Mouse (Mus musculus): ENCODE results near the gene Rasl2-9. TPM values are rescaled to one million over a fixed set of nuclear protein-coding genes. Genes with fewer than 3 reads are reported as not detected.
"Not testable (repeated sequence)": the region's sequence is repeated elsewhere in the genome, so short reads cannot be mapped to it uniquely, and the experiment has no call there.

Gene Rasl2-9
- polyA plus RNA-seq (2012; fragmentation: generic; extraction: Trizol) = 0.10 TPM

DNA sequence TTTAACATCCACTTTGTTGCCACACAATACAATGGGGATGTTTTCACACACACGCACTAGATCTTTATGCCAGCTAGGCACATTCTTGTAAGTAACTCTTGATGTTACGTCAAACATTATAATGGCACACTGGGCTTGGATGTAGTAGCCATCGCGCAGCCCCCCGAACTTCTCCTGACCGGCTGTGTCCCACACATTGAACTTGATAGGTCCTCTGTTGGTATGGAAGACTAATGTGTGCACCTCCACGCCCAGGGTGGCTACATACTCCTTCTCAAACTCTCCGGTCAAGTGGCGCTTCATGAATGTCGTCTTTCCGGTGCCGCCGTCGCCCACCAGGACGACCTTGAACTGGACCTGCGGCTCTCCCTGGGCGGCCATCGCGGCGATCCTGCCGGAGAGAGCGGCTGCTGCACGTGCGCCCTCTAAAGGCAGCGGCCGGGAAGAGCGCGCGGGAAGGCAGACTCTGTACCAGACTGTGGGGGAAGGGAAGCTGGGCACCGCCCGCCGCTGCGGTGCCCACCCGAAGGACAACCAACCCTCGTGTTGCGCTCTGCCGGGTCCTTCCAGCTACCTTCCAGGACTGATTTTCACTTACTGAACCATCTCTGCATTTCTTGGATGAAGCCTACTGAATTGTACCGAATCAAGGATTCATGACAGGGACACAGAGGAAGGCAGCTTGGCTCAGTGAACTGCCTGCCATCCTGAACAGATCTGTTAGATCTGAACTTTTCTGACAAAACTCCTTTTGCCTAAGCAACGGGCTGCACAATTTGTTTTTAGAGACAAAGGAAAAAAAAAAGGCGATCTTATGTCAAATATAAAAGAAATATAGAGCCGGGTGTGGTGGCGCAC lies at the start of gene Rasl2-9:
Gene Rasl2-9 (minus strand): TSS at position 402 of the 858 bp plus-strand sequence.
- H3K27me3 ChIP-seq (ENCODE audit: control insufficient read depth, insufficient read depth, insufficient read length) = no peaks in the 10 kb centered on the region
- no peaks in the 10 kb centered on the region for H3K79me2 ChIP-seq (ENCODE audit: control insufficient read depth, insufficient read depth)
- no peaks in the 10 kb centered on the region for H3K36me3 ChIP-seq (ENCODE audit: control insufficient read depth, insufficient read depth)
- H3K4me3 ChIP-seq = no peak within 1 kb of the TSS
- no peak within 1 kb of the TSS for H3ac ChIP-seq (ENCODE audit: control insufficient read depth, insufficient read length)
- TF ChIP-seq MYOD1 (IDR thresholded peaks at IDR 0.05; ENCODE audit: control insufficient read depth in 1 of 3, insufficient read length in 2 of 3, low read depth in 2 of 3) (no peak), MAX (IDR thresholded peaks at IDR 0.05; ENCODE audit: low read depth) (no peak), POLR2A (IDR thresholded peaks at IDR 0.05; ENCODE audit: insufficient read length, low read depth) (no peak), MYOG (IDR thresholded peaks at IDR 0.05; ENCODE audit: control insufficient read depth in 1 of 3, insufficient read depth in 1 of 3, insufficient read length in 2 of 3, low read depth in 2 of 3) (no peak), POLR2AphosphoS2 (IDR thresholded peaks at IDR 0.05; ENCODE audit: insufficient read length, low read depth) (no peak), USF1 (IDR thresholded peaks at IDR 0.05; ENCODE audit: low read depth) (no peak), CEBPB (IDR thresholded peaks at IDR 0.05; ENCODE audit: insufficient read depth, poor library complexity, severe bottlenecking) (no peak), TCF12 (IDR thresholded peaks at IDR 0.05; ENCODE audit: insufficient read depth, poor library complexity, severe bottlenecking) (no peak), E2F4 (IDR thresholded peaks at IDR 0.05; ENCODE audit: insufficient read depth) (no peak), SRF (IDR thresholded peaks at IDR 0.05; ENCODE audit: control insufficient read depth, insufficient read length, low read depth) (no peak), REST (IDR thresholded peaks at IDR 0.05; ENCODE audit: insufficient read depth, insufficient read length) (no peak), TCF3 (IDR thresholded peaks at IDR 0.05; ENCODE audit: insufficient read length, low read depth) (no peak)
- no peak within 1 kb of the TSS for H3K4me2 ChIP-seq (ENCODE audit: low read depth)

DNA sequence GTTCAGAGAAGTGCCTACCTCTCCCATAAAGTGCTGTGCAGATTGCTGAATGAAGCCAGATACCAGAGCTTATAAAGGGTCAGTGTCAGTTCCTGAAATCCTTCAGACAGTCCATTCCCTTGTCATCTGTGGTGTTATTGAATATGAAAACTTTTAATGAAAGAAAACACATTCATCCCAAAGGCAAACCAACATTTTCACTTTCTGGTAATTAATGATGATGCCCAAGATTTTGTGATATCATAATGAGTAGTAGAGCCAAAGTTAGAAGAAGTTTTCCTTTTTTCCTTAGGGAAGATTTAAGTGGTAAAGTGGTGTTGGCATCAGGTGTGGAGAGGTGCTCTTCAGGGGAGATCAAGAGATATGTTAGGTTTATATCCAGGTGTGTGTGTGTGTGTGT lies 23.8 kb upstream of the Rasl2-9 start, which contains the start of gene Vmn1r55:
Gene Vmn1r55 (minus strand): TSS at position 101 of the 400 bp plus-strand sequence.
- H3K79me2 ChIP-seq (ENCODE audit: control insufficient read depth, insufficient read depth); H3K4me3 ChIP-seq: not testable (repeated sequence)

DNA sequence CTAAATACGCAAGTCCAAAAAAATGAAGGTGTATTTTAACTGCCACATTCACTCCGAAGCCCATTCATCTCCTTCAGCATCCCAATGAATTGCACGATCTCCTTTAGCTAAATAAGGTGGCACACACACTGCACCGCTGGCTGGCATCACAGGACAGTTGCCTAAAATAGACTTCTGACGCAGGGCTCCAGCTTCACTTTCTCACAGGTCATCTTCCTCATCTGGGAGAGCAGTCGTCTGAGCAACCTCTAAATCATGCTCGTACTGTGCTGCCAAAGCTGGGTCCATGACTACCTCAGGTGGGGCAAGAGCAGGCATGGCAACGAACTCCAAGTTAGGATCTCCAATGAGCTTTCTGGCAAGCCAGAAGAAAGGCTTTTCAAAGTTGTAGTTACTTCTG lies 672 bp downstream of the Rasl2-9 start:
- Histone ChIP-seq H3ac (ENCODE audit: control insufficient read depth, insufficient read length) (no peak overlapping the region), H3K4me3 (no peak overlapping the region), H3K27me3 (ENCODE audit: control insufficient read depth, insufficient read depth, insufficient read length) (no peaks in the 10 kb centered on the region), H3K4me2 (ENCODE audit: low read depth) (no peak overlapping the region), H3K79me2 (ENCODE audit: control insufficient read depth, insufficient read depth) (no peaks in the 10 kb centered on the region), H3K36me3 (ENCODE audit: control insufficient read depth, insufficient read depth) (no peaks in the 10 kb centered on the region)
- TF ChIP-seq POLR2A (IDR thresholded peaks at IDR 0.05; ENCODE audit: insufficient read length, low read depth) (no peak), TCF3 (IDR thresholded peaks at IDR 0.05; ENCODE audit: insufficient read length, low read depth) (no peak), POLR2AphosphoS2 (IDR thresholded peaks at IDR 0.05; ENCODE audit: insufficient read length, low read depth) (no peak), CEBPB (IDR thresholded peaks at IDR 0.05; ENCODE audit: insufficient read depth, poor library complexity, severe bottlenecking) (no peak), TCF12 (IDR thresholded peaks at IDR 0.05; ENCODE audit: insufficient read depth, poor library complexity, severe bottlenecking) (no peak), USF1 (IDR thresholded peaks at IDR 0.05; ENCODE audit: low read depth) (no peak), MYOG (IDR thresholded peaks at IDR 0.05; ENCODE audit: control insufficient read depth in 1 of 3, insufficient read depth in 1 of 3, insufficient read length in 2 of 3, low read depth in 2 of 3) (no peak)

More for the DNA sequence above, 23.8 kb upstream of the Rasl2-9 start, which contains the start of gene Vmn1r55:
- not testable (repeated sequence) for H3ac ChIP-seq (ENCODE audit: control insufficient read depth, insufficient read length); H3K36me3 ChIP-seq (ENCODE audit: control insufficient read depth, insufficient read depth); H3K27me3 ChIP-seq (ENCODE audit: control insufficient read depth, insufficient read depth, insufficient read length); H3K4me2 ChIP-seq (ENCODE audit: low read depth)

DNA sequence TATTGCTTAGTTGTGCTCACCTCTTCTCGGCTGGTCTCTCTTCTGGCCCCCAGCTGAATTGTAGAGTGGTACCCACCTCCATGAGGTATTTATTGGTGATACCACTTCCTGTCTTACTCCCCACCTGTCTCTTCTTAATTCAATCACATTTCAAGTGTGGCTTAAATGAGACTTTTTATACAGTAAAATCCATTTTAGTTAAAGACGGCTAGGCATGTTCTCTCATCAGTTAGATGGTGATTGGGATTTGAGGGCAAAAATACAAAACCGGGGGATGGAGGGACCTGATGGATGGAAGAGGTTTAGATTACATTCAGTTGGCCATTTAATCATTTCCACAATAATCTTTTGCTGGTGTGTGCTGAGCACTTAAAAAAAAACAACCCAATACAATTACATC lies 8.9 kb downstream of the Rasl2-9 start, which contains the start of gene Rfpl4:
Gene Rfpl4 (minus strand): TSS at position 101 of the 400 bp plus-strand sequence.
- H3K79me2 ChIP-seq (ENCODE audit: control insufficient read depth, insufficient read depth) = no peaks in the 10 kb centered on the region
- no peak within 1 kb of the TSS for H3K4me3 ChIP-seq
- H3K4me2 ChIP-seq (ENCODE audit: low read depth) = no peak within 1 kb of the TSS
- no peak within 1 kb of the TSS for H3ac ChIP-seq (ENCODE audit: control insufficient read depth, insufficient read length)
- H3K27me3 ChIP-seq (ENCODE audit: control insufficient read depth, insufficient read depth, insufficient read length) = no peaks in the 10 kb centered on the region
- H3K36me3 ChIP-seq (ENCODE audit: control insufficient read depth, insufficient read depth) = no peaks in the 10 kb centered on the region
- TF ChIP-seq POLR2A (IDR thresholded peaks at IDR 0.05; ENCODE audit: insufficient read length, low read depth) (no peak), USF1 (IDR thresholded peaks at IDR 0.05; ENCODE audit: low read depth) (no peak), E2F4 (IDR thresholded peaks at IDR 0.05; ENCODE audit: insufficient read depth) (no peak), MYOG (IDR thresholded peaks at IDR 0.05; ENCODE audit: control insufficient read depth in 1 of 3, insufficient read depth in 1 of 3, insufficient read length in 2 of 3, low read depth in 2 of 3) (no peak), TCF3 (IDR thresholded peaks at IDR 0.05; ENCODE audit: insufficient read length, low read depth) (no peak), MAX (IDR thresholded peaks at IDR 0.05; ENCODE audit: low read depth) (no peak), POLR2AphosphoS2 (IDR thresholded peaks at IDR 0.05; ENCODE audit: insufficient read length, low read depth) (no peak), CEBPB (IDR thresholded peaks at IDR 0.05; ENCODE audit: insufficient read depth, poor library complexity, severe bottlenecking) (no peak), MYOD1 (IDR thresholded peaks at IDR 0.05; ENCODE audit: control insufficient read depth in 1 of 3, insufficient read length in 2 of 3, low read depth in 2 of 3) (no peak), TCF12 (IDR thresholded peaks at IDR 0.05; ENCODE audit: insufficient read depth, poor library complexity, severe bottlenecking) (no peak), REST (IDR thresholded peaks at IDR 0.05; ENCODE audit: insufficient read depth, insufficient read length) (no peak), SRF (IDR thresholded peaks at IDR 0.05; ENCODE audit: control insufficient read depth, insufficient read length, low read depth) (no peak)

DNA sequence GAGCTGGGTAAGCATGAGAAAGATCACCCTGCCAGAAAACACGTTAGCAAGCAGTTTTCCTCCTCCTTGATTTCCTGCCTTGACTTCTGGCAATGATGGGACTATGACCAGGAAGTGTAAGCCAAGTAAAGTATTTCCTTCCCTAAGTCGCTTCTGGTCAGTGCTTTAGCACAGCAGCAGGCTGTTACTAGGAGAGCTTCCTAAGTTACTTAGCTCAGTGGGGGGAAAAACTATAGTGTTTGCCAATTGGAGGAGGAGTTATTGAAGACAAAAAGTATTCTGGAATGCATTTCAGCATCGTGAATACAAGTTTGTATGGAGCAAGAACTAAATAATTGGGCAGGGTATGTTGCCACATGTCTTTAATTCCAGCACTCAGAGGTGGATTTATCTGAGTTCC lies 13.0 kb downstream of the Rasl2-9 start:
- no peaks in the 10 kb centered on the region for H3K79me2 ChIP-seq (ENCODE audit: control insufficient read depth, insufficient read depth)
- H3K27me3 ChIP-seq (ENCODE audit: control insufficient read depth, insufficient read depth, insufficient read length) = no peaks in the 10 kb centered on the region
- H3K4me3 ChIP-seq = no peak overlapping the region
- H3K36me3 ChIP-seq (ENCODE audit: control insufficient read depth, insufficient read depth) = no peaks in the 10 kb centered on the region
- no peak overlapping the region for H3K4me2 ChIP-seq (ENCODE audit: low read depth)
- H3ac ChIP-seq (ENCODE audit: control insufficient read depth, insufficient read length) = no peak overlapping the region
- TF ChIP-seq POLR2A (IDR thresholded peaks at IDR 0.05; ENCODE audit: insufficient read length, low read depth) (no peak), CEBPB (IDR thresholded peaks at IDR 0.05; ENCODE audit: insufficient read depth, poor library complexity, severe bottlenecking) (no peak), E2F4 (IDR thresholded peaks at IDR 0.05; ENCODE audit: insufficient read depth) (no peak), REST (IDR thresholded peaks at IDR 0.05; ENCODE audit: insufficient read depth, insufficient read length) (no peak), USF1 (IDR thresholded peaks at IDR 0.05; ENCODE audit: low read depth) (no peak), MYOD1 (IDR thresholded peaks at IDR 0.05; ENCODE audit: control insufficient read depth in 1 of 3, insufficient read length in 2 of 3, low read depth in 2 of 3) (no peak), MAX (IDR thresholded peaks at IDR 0.05; ENCODE audit: low read depth) (no peak), POLR2AphosphoS2 (IDR thresholded peaks at IDR 0.05; ENCODE audit: insufficient read length, low read depth) (no peak), MYOG (IDR thresholded peaks at IDR 0.05; ENCODE audit: control insufficient read depth in 1 of 3, insufficient read depth in 1 of 3, insufficient read length in 2 of 3, low read depth in 2 of 3) (no peak), SRF (IDR thresholded peaks at IDR 0.05; ENCODE audit: control insufficient read depth, insufficient read length, low read depth) (no peak), TCF3 (IDR thresholded peaks at IDR 0.05; ENCODE audit: insufficient read length, low read depth) (no peak), TCF12 (IDR thresholded peaks at IDR 0.05; ENCODE audit: insufficient read depth, poor library complexity, severe bottlenecking) (no peak)

Measured in myocyte (in vitro differentiated cells).